Mouse (Mus musculus) liver, postnatal 0 days (tissue): ENCODE results near the gene Dnajc21.

ENCODE experiments used
- CTCF ChIP-seq: sonication (generic); IDR thresholded peaks from 2 replicates; pipeline ENCODE4 v1.5.1; 2016; ENCODE audit warnings: antibody characterized with exemption, low read depth
- EP300 ChIP-seq: IDR thresholded peaks from 2 replicates; pipeline ENCODE4 v1.6.1; 2016; ENCODE audit warnings: antibody characterized with exemption, low read depth, mild to moderate bottlenecking

- no peak for TF ChIP-seq CTCF
- no peak for TF ChIP-seq EP300
Observed at GRCm38 (mm10) chr15:10421785-10422144, 48.6 kb downstream of the Dnajc21 start.
